Mouse (Mus musculus): ENCODE results near the gene Rnh1. TPM values are rescaled to one million over a fixed set of nuclear protein-coding genes. Genes with fewer than 3 reads are reported as not detected.

Gene Rnh1
- polyA plus RNA-seq, 1 experiment from 2014 or later: 40.6 TPM

DNA sequence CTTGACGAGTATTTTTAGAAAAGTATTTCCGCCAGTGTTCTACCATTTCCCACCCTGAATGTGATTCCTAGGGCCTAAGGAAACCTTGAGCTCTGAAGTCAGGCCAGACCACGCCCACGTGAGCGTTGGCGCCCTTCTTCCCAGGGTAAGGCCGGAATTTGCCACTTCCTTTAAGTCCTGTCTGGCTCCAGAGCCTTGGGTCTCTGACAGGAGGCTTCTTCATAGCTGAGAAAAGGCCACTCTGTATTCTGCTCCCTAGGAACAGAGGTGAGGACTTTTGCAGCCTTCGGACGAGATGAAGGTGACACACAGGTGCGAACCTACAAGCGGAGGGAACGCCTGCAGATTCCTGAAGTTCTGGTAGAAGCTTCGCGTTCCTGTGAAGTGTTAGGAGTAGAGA lies 50.4 kb downstream of the Rnh1 start, which contains the start of gene Ptdss2:
Gene Ptdss2, plus strand, starts transcription at position 138 of the 400 bp plus-strand sequence.
- H3K36me3 ChIP-seq (replicated peaks): no peaks in the 10 kb centered on the region
- 54% methylated on average over 14 of the region's 14 CpGs for WGBS
- ATAC-seq (replicated peaks): no peak
- peak within 1 kb of the TSS; percentile 68 for H3K4me2 ChIP-seq
- peak within 1 kb of the TSS; percentile 85 for H3K27ac ChIP-seq
- H3K4me1 ChIP-seq: peaks cover 6% of the 10 kb centered on the region; the same call in 1 of the 2 replicates
- H3K27me3 ChIP-seq (replicated peaks): peaks cover 3% of the 10 kb centered on the region; the same call in 1 of the 2 replicates
- H3K4me3 ChIP-seq: peak within 1 kb of the TSS; percentile 58
- H3K9ac ChIP-seq: peak within 1 kb of the TSS; percentile 60
- no peaks in the 10 kb centered on the region for H3K9me3 ChIP-seq

- H3K9me3 ChIP-seq: no peaks in the 10 kb centered on the region
- no peaks in the 10 kb centered on the region for H3K36me3 ChIP-seq (replicated peaks)
- peaks cover 6% of the 10 kb centered on the region; the same call in 1 of the 2 replicates for H3K4me1 ChIP-seq
- H3K27me3 ChIP-seq (replicated peaks): peaks cover 3% of the 10 kb centered on the region; the same call in 1 of the 2 replicates
- no peak overlapping the region for H3K4me2 ChIP-seq
- H3K27ac ChIP-seq: no peak overlapping the region
- H3K9ac ChIP-seq: no peak overlapping the region
- WGBS: 84% methylated on average over 5 of the region's 5 CpGs
- no peak for ATAC-seq (replicated peaks)
- H3K4me3 ChIP-seq: no peak overlapping the region
These were observed 51.6 kb downstream of the Rnh1 start for GRCm38 (mm10) chr7:141121051-141121531.

GRCm38 (mm10) chr7:141120605-141121004 lies 52.1 kb downstream of the Rnh1 start:
- ATAC-seq (replicated peaks): no peak
- peaks cover 6% of the 10 kb centered on the region; the same call in 1 of the 2 replicates for H3K4me1 ChIP-seq
- WGBS: 91% methylated on average over 3 of the region's 3 CpGs
- no peak overlapping the region for H3K9ac ChIP-seq
- peaks cover 3% of the 10 kb centered on the region; the same call in 1 of the 2 replicates for H3K27me3 ChIP-seq (replicated peaks)
- no peak overlapping the region for H3K27ac ChIP-seq
- no peaks in the 10 kb centered on the region for H3K36me3 ChIP-seq (replicated peaks)
- no peak overlapping the region for H3K4me2 ChIP-seq
- H3K4me3 ChIP-seq: no peak overlapping the region
- H3K9me3 ChIP-seq: no peaks in the 10 kb centered on the region

DNA sequence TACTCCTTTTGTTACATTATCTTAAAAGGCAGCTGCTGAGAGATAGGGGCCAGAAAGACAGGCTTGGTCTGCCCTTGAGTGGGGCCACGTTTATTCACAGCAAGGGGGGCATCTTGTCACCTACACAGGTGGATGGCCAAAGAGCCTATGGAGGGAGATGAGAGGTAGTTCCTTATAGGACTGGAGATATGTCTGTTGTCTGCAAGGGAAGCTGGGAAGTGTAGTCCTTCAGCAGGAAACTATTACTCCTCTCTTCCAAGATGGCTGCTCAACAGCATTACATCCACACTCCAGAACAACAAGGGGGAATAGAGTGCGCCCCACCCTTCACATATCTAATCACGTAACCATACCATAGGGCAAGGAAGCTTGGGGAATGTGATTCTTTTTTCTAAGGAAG lies 53.2 kb downstream of the Rnh1 start:
- Histone ChIP-seq H3K4me2 (no peak overlapping the region), H3K36me3 (replicated peaks) (no peaks in the 10 kb centered on the region), H3K4me3 (no peak overlapping the region), H3K27me3 (replicated peaks) (peaks cover 3% of the 10 kb centered on the region; the same call in 1 of the 2 replicates), H3K27ac (no peak overlapping the region), H3K9me3 (no peaks in the 10 kb centered on the region), H3K4me1 (peaks cover 6% of the 10 kb centered on the region; the same call in 1 of the 2 replicates), H3K9ac (no peak overlapping the region)
- WGBS: 77% methylated on average over 3 of the region's 3 CpGs
- no peak for ATAC-seq (replicated peaks)

- ATAC-seq (replicated peaks): no peak
- Histone ChIP-seq H3K27me3 (replicated peaks) (peaks cover 3% of the 10 kb centered on the region; the same call in 1 of the 2 replicates), H3K36me3 (replicated peaks) (no peaks in the 10 kb centered on the region), H3K27ac (no peak within 1 kb of the TSS), H3K4me2 (no peak within 1 kb of the TSS), H3K4me3 (no peak within 1 kb of the TSS), H3K9ac (no peak within 1 kb of the TSS), H3K4me1 (no peaks in the 10 kb centered on the region), H3K9me3 (no peaks in the 10 kb centered on the region)
- WGBS: 20% methylated on average over 9 of the region's 9 CpGs
These were observed 55.0 kb downstream of the Rnh1 start, which contains the start of gene Ano9 for GRCm38 (mm10) chr7:141117636-141118035. Gene Ano9 (minus strand): TSS chr7:141117806.

- H3K27me3 ChIP-seq (replicated peaks): peaks cover 3% of the 10 kb centered on the region; the same call in 1 of the 2 replicates
- H3K4me2 ChIP-seq: no peak overlapping the region
- H3K4me1 ChIP-seq: no peaks in the 10 kb centered on the region
- no peak overlapping the region for H3K9ac ChIP-seq
- no peaks in the 10 kb centered on the region for H3K36me3 ChIP-seq (replicated peaks)
- ATAC-seq (replicated peaks): no peak
- no peak overlapping the region for H3K27ac ChIP-seq
- no peak overlapping the region for H3K4me3 ChIP-seq
- H3K9me3 ChIP-seq: no peaks in the 10 kb centered on the region
- 87% methylated on average over 9 of the region's 9 CpGs for WGBS
These were observed 56.8 kb downstream of the Rnh1 start for GRCm38 (mm10) chr7:141115874-141116273.

MicroRNAs encoded within 50 kb of the gene (microRNA counts, 519-probe panel; counts per million panel counts)
- microRNA mmu-miR-210: 2,973 counts per million, percentile 66 among the panel's probes with 10 or more counts

Small RNA genes lying within 50 kb of the gene (microRNA-seq; reads per million reads assigned to microRNA genes)
- 300 reads per million, percentile 65 among the genes with 10 or more reads in this experiment for gene Mir210

Other genes with a start within 250 kb of the Rnh1 start
- 6.2 and 8.4 TPM in 2 replicates for gene Pgghg, start 231.5 kb downstream of the Rnh1 start, polyA plus RNA-seq (2015; fragmentation: Nextera tagmentation; extraction: Ambion mirVana)
- 0.65 and 1.1 TPM in 2 replicates for gene Ifitm5, start 222.6 kb downstream of the Rnh1 start, polyA plus RNA-seq (2015; fragmentation: Nextera tagmentation; extraction: Ambion mirVana)
- not detected in 2 replicates for gene Gm45717, start 216.9 kb downstream of the Rnh1 start, polyA plus RNA-seq (2015; fragmentation: Nextera tagmentation; extraction: Ambion mirVana)
- gene Ifitm2, start 216.9 kb downstream of the Rnh1 start, polyA plus RNA-seq (2015; fragmentation: Nextera tagmentation; extraction: Ambion mirVana): 135 and 145 TPM in 2 replicates
- 14.9 and 18.8 TPM in 2 replicates for gene Ifitm1, start 205.6 kb downstream of the Rnh1 start, polyA plus RNA-seq (2015; fragmentation: Nextera tagmentation; extraction: Ambion mirVana)
- gene Ifitm3, start 162.1 kb downstream of the Rnh1 start, polyA plus RNA-seq (2015; fragmentation: Nextera tagmentation; extraction: Ambion mirVana): 40.9 and 59.9 TPM in 2 replicates
- gene Ifitm6, start 154.9 kb downstream of the Rnh1 start, polyA plus RNA-seq (2015; fragmentation: Nextera tagmentation; extraction: Ambion mirVana): 0.99 and 1.4 TPM in 2 replicates
- gene Gm17387, start 143.7 kb downstream of the Rnh1 start, polyA plus RNA-seq (2015; fragmentation: Nextera tagmentation; extraction: Ambion mirVana): not detected in 2 replicates
- 59.2 and 64.1 TPM in 2 replicates for gene B4galnt4, start 111.8 kb downstream of the Rnh1 start, polyA plus RNA-seq (2015; fragmentation: Nextera tagmentation; extraction: Ambion mirVana)
- gene Pkp3, start 94.6 kb downstream of the Rnh1 start, polyA plus RNA-seq (2015; fragmentation: Nextera tagmentation; extraction: Ambion mirVana): 0.84 TPM in 1 of 2 replicates, not detected in the other
- 2.3 and 2.7 TPM in 2 replicates for gene Sigirr, start 72.3 kb downstream of the Rnh1 start, polyA plus RNA-seq (2015; fragmentation: Nextera tagmentation; extraction: Ambion mirVana)
- gene Ano9, start 55.1 kb downstream of the Rnh1 start, polyA plus RNA-seq (2015; fragmentation: Nextera tagmentation; extraction: Ambion mirVana): 0.36 and 0.42 TPM in 2 replicates
- 83.3 and 86.2 TPM in 2 replicates for gene Ptdss2, start 50.5 kb downstream of the Rnh1 start, polyA plus RNA-seq (2015; fragmentation: Nextera tagmentation; extraction: Ambion mirVana)
- gene Hras, start 21.1 kb upstream of the Rnh1 start, polyA plus RNA-seq (2015; fragmentation: Nextera tagmentation; extraction: Ambion mirVana): 181 and 195 TPM in 2 replicates
- 12.8 and 13.8 TPM in 2 replicates for gene Lrrc56, start 21.3 kb upstream of the Rnh1 start, polyA plus RNA-seq (2015; fragmentation: Nextera tagmentation; extraction: Ambion mirVana)
- 0.87 and 1.4 TPM in 2 replicates for gene Lmntd2, start 41.2 kb upstream of the Rnh1 start, polyA plus RNA-seq (2015; fragmentation: Nextera tagmentation; extraction: Ambion mirVana)
- gene Rassf7, start 43.0 kb upstream of the Rnh1 start, polyA plus RNA-seq (2015; fragmentation: Nextera tagmentation; extraction: Ambion mirVana): 24.0 and 26.3 TPM in 2 replicates
- 77.3 and 85.7 TPM in 2 replicates for gene Phrf1, start 55.9 kb upstream of the Rnh1 start, polyA plus RNA-seq (2015; fragmentation: Nextera tagmentation; extraction: Ambion mirVana)
- gene Irf7, start 93.6 kb upstream of the Rnh1 start, polyA plus RNA-seq (2015; fragmentation: Nextera tagmentation; extraction: Ambion mirVana): 2.1 and 4.2 TPM in 2 replicates
- not detected in 2 replicates for gene Cdhr5, start 103.9 kb upstream of the Rnh1 start, polyA plus RNA-seq (2015; fragmentation: Nextera tagmentation; extraction: Ambion mirVana)
- gene Sct, start 106.3 kb upstream of the Rnh1 start, polyA plus RNA-seq (2015; fragmentation: Nextera tagmentation; extraction: Ambion mirVana): 1.6 and 1.8 TPM in 2 replicates
- 0.74 and 0.96 TPM in 2 replicates for gene Drd4, start 119.1 kb upstream of the Rnh1 start, polyA plus RNA-seq (2015; fragmentation: Nextera tagmentation; extraction: Ambion mirVana)
- gene Deaf1, start 154.8 kb upstream of the Rnh1 start, polyA plus RNA-seq (2015; fragmentation: Nextera tagmentation; extraction: Ambion mirVana): 224 and 234 TPM in 2 replicates
- gene Tmem80, start 154.9 kb upstream of the Rnh1 start, polyA plus RNA-seq (2015; fragmentation: Nextera tagmentation; extraction: Ambion mirVana): 63.0 and 63.3 TPM in 2 replicates
- 0.49 and 0.66 TPM in 2 replicates for gene Eps8l2, start 166.0 kb upstream of the Rnh1 start, polyA plus RNA-seq (2015; fragmentation: Nextera tagmentation; extraction: Ambion mirVana)
- gene Taldo1, start 219.3 kb upstream of the Rnh1 start, polyA plus RNA-seq (2015; fragmentation: Nextera tagmentation; extraction: Ambion mirVana): 292 and 298 TPM in 2 replicates
- gene Gatd1, start 241.3 kb upstream of the Rnh1 start, polyA plus RNA-seq (2015; fragmentation: Nextera tagmentation; extraction: Ambion mirVana): 57.2 and 59.5 TPM in 2 replicates

All from midbrain, embryonic 15.5 days (tissue).